Mouse (Mus musculus) heart, adult 2 months (tissue): ENCODE measurements around the gene Lama5. TPM values are rescaled to one million over a fixed set of nuclear protein-coding genes. Genes with fewer than 3 reads are reported as not detected.

ENCODE experiments used
- DNase-seq, 2 experiments: peaks; one replicate each; pipeline ENCODE4 v3.0.0; 2021
- H3K27ac ChIP-seq: fragments of 200-600 bp; 2 replicates; pipeline ENCODE4 v1.8.1; 2022
- H3K27me3 ChIP-seq: fragments of 200-500 bp; 2 replicates; pipeline ENCODE4 v1.6.1; 2012; ENCODE audit warnings: mild to moderate bottlenecking, low read length, inconsistent platforms, mixed read lengths; ENCODE audit not compliant: control insufficient read depth, insufficient read depth
- H3K36me3 ChIP-seq: fragments of 200-500 bp; 2 replicates; pipeline ENCODE4 v1.6.1; 2012; ENCODE audit warnings: low read length, inconsistent platforms; ENCODE audit not compliant: control insufficient read depth, insufficient read depth
- H3K4me1 ChIP-seq: fragments of 200-500 bp; 2 replicates; pipeline ENCODE4 v1.6.1; 2011; ENCODE audit warnings: low read length; ENCODE audit not compliant: control insufficient read depth, insufficient read depth
- H3K4me3 ChIP-seq: fragments of 200-600 bp; 2 replicates; pipeline ENCODE4 v1.8.1; 2022
- H3K79me2 ChIP-seq: fragments of 200-500 bp; replicated peaks from 2 replicates; pipeline ENCODE4 v1.6.1; 2012; ENCODE audit warnings: mild to moderate bottlenecking, inconsistent platforms, low read length, moderate library complexity, mixed read lengths; ENCODE audit not compliant: control insufficient read depth, insufficient read depth
- H3K9ac ChIP-seq: fragments of 200-500 bp; 2 replicates; pipeline ENCODE4 v1.6.1; 2012; ENCODE audit warnings: low read depth, mild to moderate bottlenecking, control low read depth, inconsistent platforms, low read length, mixed read lengths
- CTCF ChIP-seq: fragments of 200-600 bp; IDR thresholded peaks from 2 replicates; pipeline ENCODE4 v1.8.1; 2022; ENCODE audit warnings: antibody characterized with exemption, mild to moderate bottlenecking, moderate library complexity
- EP300 ChIP-seq: fragments of 200-500 bp; IDR thresholded peaks from 2 replicates; pipeline ENCODE4 v1.6.1; 2011; ENCODE audit warnings: low read depth, low read length, control low read depth; ENCODE audit not compliant: insufficient read depth
- POLR2A ChIP-seq: fragments of 200-500 bp; IDR thresholded peaks from 2 replicates; pipeline ENCODE4 v1.6.1; 2011; ENCODE audit warnings: mild to moderate bottlenecking, low read depth, low read length, control low read depth; ENCODE audit not compliant: insufficient read depth
- WGBS: fragments of 180-500 bp; shearing (Covaris S2); methylation state at CpG from one replicate; pipeline ENCODE4 v1.1.7; 2018; 5-methylcytosine and 5-hydroxymethylcytosine counted together
- intact Hi-C: fragments of 180-260 bp; cut with DNase I; formaldehyde crosslinking; loops from one replicate; pipeline ENCODE4 v1.15.1; 2025
- microRNA-seq, 2 experiments: library from miRNA; unstranded; fragments of <30 nt; microRNA quantifications; one replicate each; pipeline ENCODE4 v1.2.0; 2021
- polyA plus RNA-seq: library from polyadenylated mRNA; depleted of rRNA; stranded (reverse); fragments of >200 nt; gene quantifications from 2 replicates; pipeline ENCODE4 v1.2.3, GENCODE M21; 2012; rRNA removed
- total RNA-seq, 2 experiments: library from RNA; stranded (reverse); gene quantifications; 2 replicates each; pipeline ENCODE4 v1.2.3; 2021

The Lama5 gene
- total and polyA plus RNA-seq, 3 experiments = 66.3 to 104 (median 83.6) TPM

DNA sequence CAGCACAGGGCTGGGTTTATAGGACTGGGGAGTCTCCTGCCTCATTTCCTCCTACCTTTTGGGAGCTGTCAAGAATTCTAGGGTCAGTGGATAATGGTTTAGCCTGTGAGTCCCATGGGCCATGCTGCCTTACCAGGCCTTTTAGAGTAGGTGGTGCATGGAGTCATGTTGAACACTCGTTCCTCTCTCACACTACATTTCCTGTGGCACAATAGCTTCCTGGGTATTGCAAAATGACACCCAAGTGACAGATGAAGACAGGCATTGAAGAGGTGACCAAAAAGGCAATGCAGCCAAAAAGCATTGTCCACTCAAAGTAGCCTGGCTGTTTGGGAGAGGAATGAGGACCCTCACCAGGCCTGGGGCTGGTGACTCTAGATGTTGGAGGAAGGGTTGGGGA is 98.0 kb downstream of the Lama5 start:
- no peak overlapping the region for H3K27ac ChIP-seq

More for the DNA sequence above, 98.0 kb downstream of the Lama5 start:
- Histone ChIP-seq H3K4me1 (peaks cover 21% of the 10 kb centered on the region), H3K79me2 (peaks cover 10% of the 10 kb centered on the region), H3K36me3 (peaks cover 6% of the 10 kb centered on the region; the same call in 1 of the 2 replicates), H3K9ac (no peak overlapping the region), H3K4me3 (no peak overlapping the region), H3K27me3 (no peaks in the 10 kb centered on the region)
- TF ChIP-seq EP300 (no peak), CTCF (no peak), POLR2A (no peak)
- 24% methylated on average over 1 of the region's 1 CpGs for WGBS
- intact Hi-C loops = no loop called here
- DNase-seq = no peak

Small RNAs within 50 kb of the gene (microRNA-seq; reads per million reads assigned to microRNA genes)
- gene Mir3091 (0 to 0.39 reads per million in 2 experiments), gene Mir7005 (0 reads per million in 2 experiments)

Other genes starting within 250 kb of the Lama5 start
- gene Taf4, start 249.2 kb downstream of the Lama5 start, total RNA-seq = 10 to 100 TPM; 16.4 to 20.5 TPM
- 7.4 and 8.6 TPM in 2 replicates for gene Taf4, start 249.2 kb downstream of the Lama5 start, polyA plus RNA-seq
- 10 to 100 TPM; 60.1 to 71.4 TPM for gene Lsm14b, start 200.9 kb downstream of the Lama5 start, total RNA-seq
- gene Lsm14b, start 200.9 kb downstream of the Lama5 start, polyA plus RNA-seq = 41.2 and 47.6 TPM in 2 replicates
- gene Psma7, start 183.4 kb downstream of the Lama5 start, total RNA-seq = 100 to 1,000 TPM; 140 to 162 TPM
- gene Psma7, start 183.4 kb downstream of the Lama5 start, polyA plus RNA-seq = 134 and 139 TPM in 2 replicates
- 1 to 10 TPM; 1.9 to 2.0 TPM for gene Ss18l1, start 183.3 kb downstream of the Lama5 start, total RNA-seq
- 3.8 and 5.2 TPM in 2 replicates for gene Ss18l1, start 183.3 kb downstream of the Lama5 start, polyA plus RNA-seq
- gene Mtg2, start 155.3 kb downstream of the Lama5 start, total RNA-seq = 10 to 100 TPM; 27.1 to 30.8 TPM
- 23.2 and 32.0 TPM in 2 replicates for gene Mtg2, start 155.3 kb downstream of the Lama5 start, polyA plus RNA-seq
- under 1 TPM in 1 of 2 experiments, not detected in 1; 0.21 TPM for gene Hrh3, start 121.4 kb downstream of the Lama5 start, total RNA-seq
- gene Hrh3, start 121.4 kb downstream of the Lama5 start, polyA plus RNA-seq = 0.06 TPM in 1 of 2 replicates, not detected in the other
- gene Osbpl2, start 106.6 kb downstream of the Lama5 start, total RNA-seq = 10 to 100 TPM; 31.8 to 36.4 TPM
- 27.6 and 38.5 TPM in 2 replicates for gene Osbpl2, start 106.6 kb downstream of the Lama5 start, polyA plus RNA-seq
- 10 to 100 TPM; 79.2 to 89.0 TPM for gene Adrm1, start 54.4 kb downstream of the Lama5 start, total RNA-seq
- 56.6 and 76.0 TPM in 2 replicates for gene Adrm1, start 54.4 kb downstream of the Lama5 start, polyA plus RNA-seq
- gene Rps21, start 31.5 kb upstream of the Lama5 start, total RNA-seq = 100 to 1,000 TPM; 506 to 570 TPM
- gene Rps21, start 31.5 kb upstream of the Lama5 start, polyA plus RNA-seq = 991 and 1,183 TPM in 2 replicates
- gene Cables2, start 47.6 kb upstream of the Lama5 start, total RNA-seq = 10 to 100 TPM; 11.2 to 14.3 TPM
- 17.6 and 26.7 TPM in 2 replicates for gene Cables2, start 47.6 kb upstream of the Lama5 start, polyA plus RNA-seq
- gene Rbbp8nl, start 64.0 kb upstream of the Lama5 start, total RNA-seq = not detected
- gene Rbbp8nl, start 64.0 kb upstream of the Lama5 start, polyA plus RNA-seq = not detected in 2 replicates
- under 1 TPM; 0.63 to 0.89 TPM for gene Gata5, start 108.8 kb upstream of the Lama5 start, total RNA-seq
- gene Gata5, start 108.8 kb upstream of the Lama5 start, polyA plus RNA-seq = 1.1 TPM in 2 replicates
- gene Slco4a1, start 230.4 kb upstream of the Lama5 start, total RNA-seq = not detected
- gene Slco4a1, start 230.4 kb upstream of the Lama5 start, polyA plus RNA-seq = 0.26 and 0.94 TPM in 2 replicates